Mouse (Mus musculus): ENCODE measurements at regions not wholly inside any gene's neighbourhood (a gene's known extent, or its start where the extent isn't known, plus 50 kb on each side); places are given as distances from the start of the nearest gene placed in this dataset.

GRCm38 (mm10) chr3:140111414-140112172 is 906.1 kb downstream of the Stpg2 start:
- TF ChIP-seq POLR2A (IDR thresholded peaks at IDR 0.05; ENCODE audit: insufficient read length, low read depth) (no peak), MYOG (IDR thresholded peaks at IDR 0.05; ENCODE audit: control insufficient read depth in 1 of 3, insufficient read depth in 1 of 3, insufficient read length in 2 of 3, low read depth in 2 of 3) (no peak), TCF3 (IDR thresholded peaks at IDR 0.05; ENCODE audit: insufficient read length, low read depth) (no peak)
